Mouse (Mus musculus) intestine, postnatal 0 days (tissue): ENCODE data around the gene Olfr64. TPM values are rescaled to one million over a fixed set of nuclear protein-coding genes. Genes with fewer than 3 reads are reported as not detected.

Experiments
- ATAC-seq: fragments of 200-750 bp; cut with Nextera tagmentation; 2 replicates; pipeline ENCODE4 v1.8.0; 2017; ENCODE audit warnings: mild to moderate bottlenecking, moderate TSS enrichment, moderate library complexity
- H3K27ac ChIP-seq: fragments of 300-500 bp; sonication (generic); 2 replicates; pipeline ENCODE4 v1.5.1; 2014; ENCODE audit warnings: mild to moderate bottlenecking, low read depth, low read length, moderate library complexity
- H3K27me3 ChIP-seq: fragments of 300-500 bp; sonication (generic); replicated peaks from 2 replicates; pipeline ENCODE4 v1.6.1; 2014; ENCODE audit warnings: low read length, mixed read lengths; ENCODE audit not compliant: control insufficient read depth, insufficient read depth
- H3K36me3 ChIP-seq: fragments of 300-500 bp; sonication (generic); 2 replicates; pipeline ENCODE4 v1.6.1; 2014; ENCODE audit warnings: mild to moderate bottlenecking, moderate library complexity; ENCODE audit not compliant: control insufficient read depth, insufficient read depth
- H3K4me1 ChIP-seq: fragments of 300-500 bp; sonication (generic); replicated peaks from 2 replicates; pipeline ENCODE4 v1.6.1; 2014; ENCODE audit warnings: antibody characterized with exemption, low read length, mixed read lengths; ENCODE audit not compliant: control insufficient read depth, insufficient read depth
- H3K4me2 ChIP-seq: fragments of 300-500 bp; sonication (generic); replicated peaks from 2 replicates; pipeline ENCODE4 v1.6.1; 2014; ENCODE audit warnings: low read depth, mild to moderate bottlenecking, moderate library complexity
- H3K4me3 ChIP-seq: fragments of 300-500 bp; sonication (generic); 2 replicates; pipeline ENCODE4 v1.5.1; 2014; ENCODE audit warnings: low read depth, low read length
- H3K9ac ChIP-seq: fragments of 300-500 bp; sonication (generic); 2 replicates; pipeline ENCODE4 v1.6.1; 2014; ENCODE audit warnings: mild to moderate bottlenecking, low read depth, low read length
- H3K9me3 ChIP-seq: fragments of 300-500 bp; sonication (generic); 2 replicates; pipeline ENCODE4 v1.6.1; 2016; ENCODE audit warnings: mixed run types; ENCODE audit not compliant: control insufficient read depth
- CTCF ChIP-seq: sonication (generic); IDR thresholded peaks from 2 replicates; pipeline ENCODE4 v1.5.1; 2016; ENCODE audit warnings: low read depth, mild to moderate bottlenecking, control low read depth, antibody characterized with exemption, moderate library complexity
- WGBS: fragments of 180-500 bp; shearing (Covaris S2); extraction: QIAGEN DNeasy Blood & Tissue Kit; methylation state at CpG from one replicate; pipeline ENCODE4 v1.1.7; 2014; 5-methylcytosine and 5-hydroxymethylcytosine counted together
- polyA plus RNA-seq: library from polyadenylated mRNA; unstranded; fragments of >200 nt; fragmentation: Nextera tagmentation; extraction: Ambion mirVana; gene quantifications from 2 replicates; pipeline ENCODE4 v1.2.1, GENCODE M21; 2015

Gene Olfr64
- polyA plus RNA-seq, 1 experiment from 2014 or later = not detected

- no peaks in the 10 kb centered on the region for H3K9me3 ChIP-seq
- no peaks in the 10 kb centered on the region for H3K27me3 ChIP-seq
- no peak overlapping the region for H3K27ac ChIP-seq
- no peak overlapping the region for H3K4me2 ChIP-seq
- no peak for TF ChIP-seq CTCF
- peak; percentile 64 for ATAC-seq
- no peak overlapping the region for H3K9ac ChIP-seq
- H3K4me3 ChIP-seq = no peak overlapping the region
- WGBS = 16% methylated on average over 3 of the region's 3 CpGs
- H3K36me3 ChIP-seq = no peaks in the 10 kb centered on the region
- H3K4me1 ChIP-seq = no peaks in the 10 kb centered on the region
Measured at GRCm38 (mm10) chr7:103910047-103910446, 15.8 kb upstream of the Olfr64 start.

GRCm38 (mm10) chr7:103903187-103903586 is 8.9 kb upstream of the Olfr64 start, which contains the start of gene Olfr65:
Gene Olfr65 (plus strand): TSS chr7:103903487.
- H3K27me3 ChIP-seq = no peaks in the 10 kb centered on the region
- no peak within 1 kb of the TSS for H3K9ac ChIP-seq
- no peaks in the 10 kb centered on the region for H3K9me3 ChIP-seq
- H3K27ac ChIP-seq = no peak within 1 kb of the TSS
- ATAC-seq = no peak
- H3K4me2 ChIP-seq = no peak within 1 kb of the TSS
- no peak within 1 kb of the TSS for H3K4me3 ChIP-seq
- H3K4me1 ChIP-seq = no peaks in the 10 kb centered on the region
- WGBS = 73% methylated on average over 2 of the region's 2 CpGs
- no peak for TF ChIP-seq CTCF
- H3K36me3 ChIP-seq = no peaks in the 10 kb centered on the region

DNA sequence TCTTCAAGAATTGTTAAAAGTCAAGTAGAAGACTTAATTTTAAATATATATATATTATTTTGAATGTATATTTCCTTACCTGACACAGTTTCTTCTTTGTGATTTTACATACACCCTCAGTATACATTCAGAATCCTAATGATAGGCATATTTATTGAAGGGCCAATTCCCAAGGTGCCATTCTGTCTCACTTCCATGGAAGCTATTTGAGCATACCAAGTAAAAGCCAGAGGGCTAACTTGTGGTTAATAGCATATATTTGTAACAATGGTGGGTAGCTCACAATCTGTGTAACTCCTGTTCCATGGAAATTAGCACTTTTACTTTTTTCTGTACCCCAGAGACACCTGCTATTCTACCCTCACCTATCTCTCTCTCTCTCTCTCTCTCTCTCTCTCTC is 8.1 kb downstream of the Olfr64 start, which contains the start of gene Olfr66:
Gene Olfr66, minus strand, starts transcription at position 101 of the 400 bp plus-strand sequence.
- no peaks in the 10 kb centered on the region for H3K4me1 ChIP-seq
- ATAC-seq = no peak
- TF ChIP-seq CTCF = no peak

DNA sequence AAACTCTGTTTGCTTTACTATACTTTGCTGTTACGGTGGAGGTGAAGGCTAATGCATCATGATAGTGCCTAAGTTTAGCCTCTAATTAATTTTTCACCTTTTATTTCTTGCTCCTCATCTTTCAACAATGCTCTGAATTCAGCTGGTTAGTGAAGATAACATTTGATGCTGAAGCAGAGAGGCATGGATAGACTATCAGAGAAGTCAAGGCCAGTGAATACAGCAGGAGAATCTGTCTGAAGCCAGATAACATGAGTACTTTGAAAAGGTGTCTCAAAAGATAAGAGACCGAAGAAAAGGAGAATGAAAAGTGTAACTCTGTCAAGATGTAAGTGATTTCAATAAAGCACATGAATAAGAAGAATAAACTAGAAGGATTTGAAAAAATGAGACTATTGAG is 17.2 kb downstream of the Olfr64 start:
- Histone ChIP-seq H3K4me3 (no peak overlapping the region), H3K9ac (no peak overlapping the region), H3K4me1 (no peaks in the 10 kb centered on the region), H3K9me3 (no peaks in the 10 kb centered on the region), H3K27ac (no peak overlapping the region), H3K36me3 (no peaks in the 10 kb centered on the region), H3K27me3 (no peaks in the 10 kb centered on the region), H3K4me2 (no peak overlapping the region)
- WGBS = 72% methylated on average over 2 of the region's 2 CpGs
- ATAC-seq = no peak
- TF ChIP-seq CTCF = no peak

More for the DNA sequence above, 8.1 kb downstream of the Olfr64 start, which contains the start of gene Olfr66:
- H3K9me3 ChIP-seq = no peaks in the 10 kb centered on the region
- H3K4me2 ChIP-seq = no peak within 1 kb of the TSS
- no peaks in the 10 kb centered on the region for H3K27me3 ChIP-seq
- no peak within 1 kb of the TSS for H3K4me3 ChIP-seq
- H3K9ac ChIP-seq = no peak within 1 kb of the TSS
- no peak within 1 kb of the TSS for H3K27ac ChIP-seq
- H3K36me3 ChIP-seq = no peaks in the 10 kb centered on the region

- no peak overlapping the region for H3K4me3 ChIP-seq
- H3K4me1 ChIP-seq = no peaks in the 10 kb centered on the region
- H3K36me3 ChIP-seq = no peaks in the 10 kb centered on the region
- 45% methylated on average over 5 of the region's 5 CpGs for WGBS
- TF ChIP-seq CTCF = peak; percentile 30
- no peak overlapping the region for H3K9ac ChIP-seq
- no peak for ATAC-seq
- no peaks in the 10 kb centered on the region for H3K27me3 ChIP-seq
- no peak overlapping the region for H3K27ac ChIP-seq
- no peak overlapping the region for H3K4me2 ChIP-seq
- H3K9me3 ChIP-seq = no peaks in the 10 kb centered on the region
Measured at GRCm38 (mm10) chr7:103874451-103874850, 19.8 kb downstream of the Olfr64 start.

GRCm38 (mm10) chr7:103873064-103873463 is 21.2 kb downstream of the Olfr64 start:
- no peak for ATAC-seq
- Histone ChIP-seq H3K4me2 (no peak overlapping the region), H3K9ac (no peak overlapping the region), H3K4me3 (no peak overlapping the region), H3K27ac (no peak overlapping the region), H3K27me3 (no peaks in the 10 kb centered on the region), H3K36me3 (no peaks in the 10 kb centered on the region), H3K4me1 (no peaks in the 10 kb centered on the region), H3K9me3 (no peaks in the 10 kb centered on the region)
- WGBS = 2% methylated on average over 1 of the region's 1 CpGs
- peak; percentile 63 for TF ChIP-seq CTCF

- Histone ChIP-seq H3K27ac (no peak overlapping the region), H3K4me3 (no peak overlapping the region), H3K4me1 (no peaks in the 10 kb centered on the region), H3K4me2 (no peak overlapping the region), H3K9me3 (no peaks in the 10 kb centered on the region), H3K36me3 (no peaks in the 10 kb centered on the region), H3K27me3 (no peaks in the 10 kb centered on the region), H3K9ac (no peak overlapping the region)
- TF ChIP-seq CTCF = no peak
- ATAC-seq = no peak
Measured at GRCm38 (mm10) chr7:103870667-103871066, 23.6 kb downstream of the Olfr64 start.
